Mouse (Mus musculus) midbrain, embryonic 15.5 days (tissue): ENCODE measurements around the gene Pik3ca. TPM values are rescaled to one million over a fixed set of nuclear protein-coding genes. Genes with fewer than 3 reads are reported as not detected.
"Not testable (repeated sequence)": the region's sequence is repeated elsewhere in the genome, so short reads cannot be mapped to it uniquely, and the experiment has no call there.

ENCODE experiments used
- ATAC-seq: fragments of 200-750 bp; cut with Nextera tagmentation; replicated peaks from 2 replicates; pipeline ENCODE4 v1.8.0; 2017; ENCODE audit warnings: moderate TSS enrichment
- H3K27ac ChIP-seq: fragments of 300-500 bp; sonication (generic); 2 replicates; pipeline ENCODE4 v1.5.1; 2015; ENCODE audit warnings: mild to moderate bottlenecking, inconsistent platforms
- H3K27me3 ChIP-seq: fragments of 300-500 bp; sonication (generic); replicated peaks from 2 replicates; pipeline ENCODE4 v1.6.1; 2015; ENCODE audit warnings: inconsistent platforms
- H3K36me3 ChIP-seq: fragments of 300-500 bp; sonication (generic); replicated peaks from 2 replicates; pipeline ENCODE4 v1.6.1; 2015; ENCODE audit warnings: inconsistent platforms
- H3K4me1 ChIP-seq: fragments of 300-500 bp; sonication (generic); 2 replicates; pipeline ENCODE4 v1.6.1; 2015; ENCODE audit warnings: inconsistent platforms
- H3K4me2 ChIP-seq: fragments of 300-500 bp; sonication (generic); 2 replicates; pipeline ENCODE4 v1.6.1; 2015; ENCODE audit warnings: inconsistent platforms, mild to moderate bottlenecking, moderate library complexity
- H3K4me3 ChIP-seq: fragments of 300-500 bp; sonication (generic); 2 replicates; pipeline ENCODE4 v1.5.1; 2015; ENCODE audit warnings: mild to moderate bottlenecking, inconsistent platforms
- H3K9ac ChIP-seq: fragments of 300-500 bp; sonication (generic); 2 replicates; pipeline ENCODE4 v1.6.1; 2015; ENCODE audit warnings: mild to moderate bottlenecking, inconsistent platforms
- H3K9me3 ChIP-seq: fragments of 300-500 bp; sonication (generic); 2 replicates; pipeline ENCODE4 v1.6.1; 2016; ENCODE audit warnings: inconsistent platforms
- WGBS: fragments of 180-500 bp; shearing (Covaris S2); methylation state at CpG from one replicate; pipeline ENCODE4 v1.1.7; 2015; ENCODE audit warnings: mixed read lengths; 5-methylcytosine and 5-hydroxymethylcytosine counted together
- polyA plus RNA-seq: library from polyadenylated mRNA; unstranded; fragments of >200 nt; fragmentation: Nextera tagmentation; extraction: Ambion mirVana; gene quantifications from 2 replicates; pipeline ENCODE4 v1.2.1, GENCODE M21; 2015

Pik3ca gene
- polyA plus RNA-seq, 1 experiment from 2014 or later = 13.6 TPM

- ATAC-seq = no peak
- Histone ChIP-seq H3K4me3 (no peak overlapping the region), H3K27ac (no peak overlapping the region), H3K4me1 (peaks cover 4% of the 10 kb centered on the region; the same call in 1 of the 2 replicates), H3K4me2 (no peak overlapping the region), H3K27me3 (no peaks in the 10 kb centered on the region), H3K9me3 (no peaks in the 10 kb centered on the region), H3K9ac (no peak overlapping the region), H3K36me3 (no peaks in the 10 kb centered on the region)
- 83% methylated on average over 6 of the region's 6 CpGs for WGBS
Observed at GRCm38 (mm10) chr3:32406804-32407203, 9.3 kb downstream of the Pik3ca start.

- ATAC-seq = no peak
- H3K27me3 ChIP-seq = no peaks in the 10 kb centered on the region
- no peak overlapping the region for H3K4me2 ChIP-seq
- no peak overlapping the region for H3K9ac ChIP-seq
- 94% methylated on average over 3 of the region's 3 CpGs for WGBS
- no peak overlapping the region for H3K4me3 ChIP-seq
- H3K9me3 ChIP-seq = no peaks in the 10 kb centered on the region
- H3K4me1 ChIP-seq = peaks cover 8% of the 10 kb centered on the region
- H3K36me3 ChIP-seq = no peaks in the 10 kb centered on the region
- H3K27ac ChIP-seq = no peak overlapping the region
Observed at GRCm38 (mm10) chr3:32408811-32409273, 11.4 kb downstream of the Pik3ca start.

GRCm38 (mm10) chr3:32412502-32413044, 15.1 kb downstream of the Pik3ca start:
- Histone ChIP-seq H3K4me3 (no peak overlapping the region), H3K27ac (no peak overlapping the region), H3K9ac (no peak overlapping the region), H3K9me3 (no peaks in the 10 kb centered on the region), H3K4me1 (peaks cover 19% of the 10 kb centered on the region), H3K36me3 (no peaks in the 10 kb centered on the region), H3K27me3 (no peaks in the 10 kb centered on the region), H3K4me2 (no peak overlapping the region)
- 79% methylated on average over 7 of the region's 7 CpGs for WGBS
- no peak for ATAC-seq

- Histone ChIP-seq H3K9ac (no peak overlapping the region), H3K27ac (no peak overlapping the region), H3K4me2 (no peak overlapping the region), H3K27me3 (no peaks in the 10 kb centered on the region), H3K9me3 (no peaks in the 10 kb centered on the region), H3K4me3 (no peak overlapping the region), H3K4me1 (peaks cover 19% of the 10 kb centered on the region), H3K36me3 (no peaks in the 10 kb centered on the region)
- 33% methylated on average over 4 of the region's 4 CpGs for WGBS
- no peak for ATAC-seq
Observed at GRCm38 (mm10) chr3:32414381-32414780, 16.9 kb downstream of the Pik3ca start.

GRCm38 (mm10) chr3:32415370-32416309, 18.2 kb downstream of the Pik3ca start:
- WGBS = 88% methylated on average over 3 of the region's 3 CpGs
- no peak overlapping the region for H3K4me3 ChIP-seq
- no peaks in the 10 kb centered on the region for H3K9me3 ChIP-seq
- H3K4me2 ChIP-seq = no peak overlapping the region
- no peaks in the 10 kb centered on the region for H3K36me3 ChIP-seq
- H3K4me1 ChIP-seq = peaks cover 19% of the 10 kb centered on the region
- no peak overlapping the region for H3K27ac ChIP-seq
- H3K27me3 ChIP-seq = no peaks in the 10 kb centered on the region
- ATAC-seq = peak; percentile 37; the same call in 1 of the 2 replicates
- H3K9ac ChIP-seq = no peak overlapping the region

GRCm38 (mm10) chr3:32417751-32418211, 20.3 kb downstream of the Pik3ca start:
- Histone ChIP-seq H3K4me2 (no peak overlapping the region), H3K4me1 (peaks cover 15% of the 10 kb centered on the region), H3K36me3 (no peaks in the 10 kb centered on the region), H3K4me3 (no peak overlapping the region), H3K9me3 (no peaks in the 10 kb centered on the region), H3K27me3 (no peaks in the 10 kb centered on the region), H3K9ac (no peak overlapping the region), H3K27ac (no peak overlapping the region)
- no peak for ATAC-seq
- WGBS = 92% methylated on average over 5 of the region's 5 CpGs

- 77% methylated on average over 2 of the region's 2 CpGs for WGBS
Observed at GRCm38 (mm10) chr3:32419866-32420265, 22.4 kb downstream of the Pik3ca start.

GRCm38 (mm10) chr3:32421115-32422054, 23.9 kb downstream of the Pik3ca start:
- ATAC-seq = no peak
- Histone ChIP-seq H3K27me3 (no peaks in the 10 kb centered on the region), H3K4me2 (no peak overlapping the region), H3K4me1 (peaks cover 2% of the 10 kb centered on the region; the same call in 1 of the 2 replicates), H3K36me3 (no peaks in the 10 kb centered on the region), H3K27ac (no peak overlapping the region), H3K9ac (no peak overlapping the region), H3K9me3 (no peaks in the 10 kb centered on the region), H3K4me3 (no peak overlapping the region)
- WGBS = 94% methylated on average over 6 of the region's 6 CpGs

More at GRCm38 (mm10) chr3:32419866-32420265, 22.4 kb downstream of the Pik3ca start:
- Histone ChIP-seq H3K4me2 (no peak overlapping the region), H3K9me3 (no peaks in the 10 kb centered on the region), H3K9ac (no peak overlapping the region), H3K27me3 (no peaks in the 10 kb centered on the region), H3K36me3 (no peaks in the 10 kb centered on the region), H3K27ac (no peak overlapping the region), H3K4me3 (no peak overlapping the region), H3K4me1 (peaks cover 4% of the 10 kb centered on the region; the same call in 1 of the 2 replicates)
- ATAC-seq = no peak

- Histone ChIP-seq H3K9ac (no peak overlapping the region), H3K9me3 (no peaks in the 10 kb centered on the region), H3K27ac (no peak overlapping the region), H3K4me2 (no peak overlapping the region), H3K4me1 (peaks cover 8% of the 10 kb centered on the region; the same call in 1 of the 2 replicates), H3K36me3 (no peaks in the 10 kb centered on the region), H3K4me3 (no peak overlapping the region), H3K27me3 (no peaks in the 10 kb centered on the region)
- no peak for ATAC-seq
- WGBS = 84% methylated on average over 4 of the region's 4 CpGs
Observed at GRCm38 (mm10) chr3:32427695-32428094, 30.2 kb downstream of the Pik3ca start.

GRCm38 (mm10) chr3:32428361-32428760, 30.9 kb downstream of the Pik3ca start:
- no peaks in the 10 kb centered on the region for H3K27me3 ChIP-seq
- H3K36me3 ChIP-seq = no peaks in the 10 kb centered on the region
- H3K27ac ChIP-seq = no peak overlapping the region
- WGBS = 95% methylated on average over 3 of the region's 3 CpGs
- H3K9ac ChIP-seq = no peak overlapping the region
- H3K9me3 ChIP-seq = no peaks in the 10 kb centered on the region
- H3K4me1 ChIP-seq = peaks cover 8% of the 10 kb centered on the region; the same call in 1 of the 2 replicates
- H3K4me2 ChIP-seq = no peak overlapping the region
- no peak overlapping the region for H3K4me3 ChIP-seq
- no peak for ATAC-seq

GRCm38 (mm10) chr3:32428921-32429320, 31.4 kb downstream of the Pik3ca start:
- Histone ChIP-seq H3K36me3 (no peaks in the 10 kb centered on the region), H3K4me3 (no peak overlapping the region), H3K27ac (no peak overlapping the region), H3K27me3 (no peaks in the 10 kb centered on the region), H3K4me1 (peaks cover 8% of the 10 kb centered on the region; the same call in 1 of the 2 replicates), H3K4me2 (no peak overlapping the region), H3K9me3 (no peaks in the 10 kb centered on the region), H3K9ac (no peak overlapping the region)
- 61% methylated on average over 4 of the region's 4 CpGs for WGBS
- ATAC-seq = no peak

- not testable (repeated sequence) for H3K4me1 ChIP-seq, H3K27ac ChIP-seq, H3K27me3 ChIP-seq, H3K9me3 ChIP-seq, H3K4me3 ChIP-seq, ATAC-seq, H3K9ac ChIP-seq, H3K4me2 ChIP-seq, H3K36me3 ChIP-seq
Observed at GRCm38 (mm10) chr3:32429351-32429750, 31.9 kb downstream of the Pik3ca start.
